Mouse (Mus musculus) cerebellum, adult 8-10 months (tissue): Measurements from ENCODE around the gene Jakmip3.

Experiments
- DNase-seq: peaks from one replicate; pipeline ENCODE4 v3.0.0; 2022

Gene Jakmip3

DNA sequence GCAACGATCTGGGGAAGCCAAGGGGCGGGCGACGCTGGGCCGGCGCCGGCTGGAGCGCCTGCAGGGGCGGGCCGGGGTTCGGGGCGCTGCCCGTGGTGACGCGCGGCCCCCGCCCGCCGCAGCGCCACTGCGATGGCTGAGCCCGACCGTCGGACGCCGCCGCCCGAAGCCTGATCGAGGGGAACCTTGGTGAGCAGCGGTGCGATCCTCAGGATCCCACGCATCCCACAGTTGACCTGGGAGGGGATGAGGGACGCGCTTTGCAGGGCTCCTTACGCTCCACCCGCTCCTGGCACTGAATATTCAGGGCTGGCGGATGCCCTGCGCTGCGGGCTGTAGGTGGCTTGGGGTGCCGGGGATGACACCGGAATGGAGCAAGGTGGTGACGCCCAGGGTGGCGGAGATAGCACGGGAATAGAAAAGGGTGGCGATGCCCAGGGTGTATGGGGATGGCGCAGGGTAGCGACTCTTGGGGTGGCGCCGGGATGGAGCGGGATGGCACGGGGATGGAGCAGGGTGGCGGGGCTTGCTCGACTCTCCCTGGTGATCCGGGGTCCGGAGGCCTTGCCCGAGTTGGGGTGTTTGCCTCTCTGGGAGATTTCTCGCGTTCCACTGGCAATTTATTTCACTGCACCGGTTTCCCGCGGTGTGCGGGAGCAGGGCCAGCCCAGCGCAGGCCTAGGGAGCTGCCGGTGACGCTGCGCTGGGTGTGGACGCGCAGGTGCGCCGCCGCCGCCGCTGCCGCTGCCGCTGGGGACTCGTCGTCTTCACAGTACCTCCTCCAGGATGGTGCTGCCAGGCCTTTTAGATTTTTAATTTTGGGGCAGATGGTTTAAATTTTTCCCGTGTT is at the start of gene Jakmip3:
TSS of gene Jakmip3 (plus strand) at position 119 of the 850 bp plus-strand sequence.
- DNase-seq: peak; percentile 70

DNA sequence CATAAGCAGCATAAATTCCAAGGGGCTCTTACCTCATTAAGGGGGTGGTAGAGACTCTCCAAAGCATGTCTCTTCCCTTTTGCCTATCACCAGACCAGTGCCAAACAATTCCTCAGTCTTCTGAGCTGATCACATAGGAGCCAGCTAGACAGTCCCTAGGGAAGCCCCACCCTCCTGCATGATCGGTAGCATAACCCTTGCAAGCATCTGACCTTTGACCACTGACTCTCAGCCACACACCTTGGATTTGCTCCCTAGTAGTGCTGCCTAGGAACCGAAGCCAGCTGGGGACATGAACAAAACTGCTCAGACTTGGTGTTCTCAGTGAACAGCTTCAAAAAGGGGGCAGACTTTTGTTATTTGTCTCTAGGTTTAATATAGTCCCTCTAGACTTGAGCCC is 42.4 kb upstream of the Jakmip3 start:
- no peak for DNase-seq

DNA sequence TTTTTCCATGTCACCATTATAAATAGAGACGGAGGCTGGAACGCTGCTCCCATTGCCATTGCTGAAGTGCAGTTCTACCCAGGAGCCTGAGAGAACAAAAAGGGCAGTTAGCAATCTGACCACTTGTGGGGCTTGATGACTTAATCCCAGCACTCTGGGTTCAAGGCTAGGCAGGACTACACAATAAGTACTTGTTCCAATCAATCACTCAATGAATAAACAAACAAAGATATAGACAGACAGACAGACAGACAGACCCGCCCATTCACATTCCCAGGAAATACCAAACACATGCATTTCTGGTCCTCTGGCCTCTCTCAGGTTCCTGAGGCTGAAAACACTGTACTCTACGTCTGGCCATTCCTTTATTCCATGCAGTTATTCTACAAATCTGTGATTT is 41.8 kb upstream of the Jakmip3 start:
- no peak for DNase-seq

DNA sequence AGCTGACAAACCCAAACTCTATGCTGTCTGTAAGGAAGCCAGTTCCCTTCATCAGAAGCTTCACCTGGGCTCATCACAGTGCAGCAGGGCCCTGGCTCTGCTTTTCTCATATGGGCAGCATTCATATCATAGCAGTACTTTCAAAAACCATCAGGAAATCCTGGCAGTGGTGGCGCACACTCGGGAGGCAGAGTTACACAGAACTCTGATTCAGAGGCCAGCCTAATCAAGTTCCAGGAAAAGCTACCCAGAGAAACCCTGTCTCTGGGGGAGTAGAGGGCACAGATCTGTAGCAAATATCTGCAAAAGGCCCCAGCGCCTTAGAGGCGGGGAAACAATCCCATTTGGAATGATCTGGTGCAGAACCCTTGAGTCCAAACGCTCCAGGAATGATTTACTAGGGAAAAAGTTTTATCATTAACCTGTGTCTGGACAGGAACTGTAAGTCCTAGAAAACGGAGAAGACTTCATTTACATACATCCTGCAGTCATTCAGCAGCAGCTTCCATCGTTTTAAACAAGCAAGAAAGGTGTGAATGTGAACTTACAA is 36.6 kb upstream of the Jakmip3 start:
- DNase-seq: no peak

DNA sequence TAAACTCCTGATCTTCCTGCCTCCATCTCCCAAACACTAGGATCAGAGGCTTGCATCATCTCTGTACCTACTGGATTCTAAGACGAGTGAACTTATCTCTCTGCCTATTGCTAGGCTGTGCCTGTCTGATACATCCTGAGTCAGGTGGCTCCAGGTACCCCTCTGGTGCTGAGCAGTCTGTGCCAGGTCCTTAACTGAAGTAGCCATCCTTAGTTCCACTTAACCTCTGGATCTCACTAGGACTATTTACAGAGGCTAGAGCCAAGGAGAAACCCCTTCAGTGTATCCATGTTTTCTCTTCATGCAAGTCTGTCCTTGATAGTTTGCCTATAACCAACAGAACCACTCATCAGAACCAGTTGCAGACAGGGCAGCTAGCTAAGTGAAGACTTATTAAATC is 34.1 kb upstream of the Jakmip3 start:
- no peak for DNase-seq

DNA sequence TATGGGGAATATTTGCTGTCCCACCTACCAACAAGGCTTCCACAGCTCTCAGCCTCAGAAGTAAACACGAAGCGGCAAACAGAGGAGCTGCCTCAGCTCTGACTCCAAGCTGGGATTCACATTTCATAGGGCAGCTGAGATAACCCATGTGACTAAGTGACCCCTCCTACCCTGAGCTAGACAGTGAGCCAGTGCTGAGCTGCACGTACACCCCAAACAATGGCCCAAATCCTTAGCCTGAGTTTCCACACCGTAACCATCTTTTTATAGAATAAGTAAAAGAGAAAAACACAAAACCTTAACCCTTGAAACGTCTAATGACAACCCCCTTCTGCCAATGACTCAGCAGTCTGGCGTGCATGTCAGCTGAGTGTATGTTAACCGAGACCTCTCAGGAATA is 33.5 kb upstream of the Jakmip3 start:
- peak; percentile 35 for DNase-seq

DNA sequence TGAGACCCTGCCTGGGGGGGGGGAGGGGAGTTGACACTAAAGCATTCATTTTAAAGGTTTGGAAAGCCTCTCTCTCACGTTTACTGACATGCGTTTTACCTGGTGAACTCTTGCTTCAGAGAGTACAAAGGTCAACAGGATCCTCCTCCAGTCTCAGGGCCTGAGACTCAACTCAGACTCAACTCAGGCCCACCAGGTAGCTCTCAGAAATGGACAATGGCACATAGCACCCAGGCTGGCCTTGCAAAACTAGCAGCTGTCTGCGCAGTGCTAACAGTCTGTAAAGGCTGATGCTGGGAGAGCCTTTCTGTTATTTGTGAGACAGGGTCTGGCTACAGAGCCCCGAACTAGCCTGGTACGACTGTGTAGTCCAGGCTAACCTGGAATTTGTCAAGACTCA is 32.6 kb upstream of the Jakmip3 start:
- no peak for DNase-seq

DNA sequence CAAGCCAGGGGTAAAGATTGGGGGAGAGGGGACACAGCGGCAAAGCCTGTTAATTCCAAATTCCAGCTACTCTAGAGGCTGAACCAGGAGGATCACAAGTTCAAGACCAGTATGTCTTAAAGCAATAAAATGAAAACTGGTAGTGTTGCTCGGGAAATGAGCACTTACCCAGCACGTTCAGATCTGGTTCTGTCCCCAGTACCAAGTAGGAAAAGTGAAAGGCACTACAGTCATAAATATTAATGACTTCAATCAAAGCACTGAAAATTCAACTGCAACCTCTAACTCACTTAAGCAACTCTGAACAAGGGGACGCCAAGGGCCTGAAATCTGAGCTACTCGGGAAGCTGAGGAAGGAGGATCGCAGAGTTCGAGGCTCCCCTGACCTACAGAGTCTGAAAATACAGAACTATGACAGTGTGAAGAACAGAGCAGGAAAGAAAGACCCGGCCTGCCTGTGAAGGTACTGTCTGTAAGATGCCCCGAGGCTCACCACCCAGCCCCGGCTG is 31.7 kb upstream of the Jakmip3 start:
- no peak for DNase-seq

DNA sequence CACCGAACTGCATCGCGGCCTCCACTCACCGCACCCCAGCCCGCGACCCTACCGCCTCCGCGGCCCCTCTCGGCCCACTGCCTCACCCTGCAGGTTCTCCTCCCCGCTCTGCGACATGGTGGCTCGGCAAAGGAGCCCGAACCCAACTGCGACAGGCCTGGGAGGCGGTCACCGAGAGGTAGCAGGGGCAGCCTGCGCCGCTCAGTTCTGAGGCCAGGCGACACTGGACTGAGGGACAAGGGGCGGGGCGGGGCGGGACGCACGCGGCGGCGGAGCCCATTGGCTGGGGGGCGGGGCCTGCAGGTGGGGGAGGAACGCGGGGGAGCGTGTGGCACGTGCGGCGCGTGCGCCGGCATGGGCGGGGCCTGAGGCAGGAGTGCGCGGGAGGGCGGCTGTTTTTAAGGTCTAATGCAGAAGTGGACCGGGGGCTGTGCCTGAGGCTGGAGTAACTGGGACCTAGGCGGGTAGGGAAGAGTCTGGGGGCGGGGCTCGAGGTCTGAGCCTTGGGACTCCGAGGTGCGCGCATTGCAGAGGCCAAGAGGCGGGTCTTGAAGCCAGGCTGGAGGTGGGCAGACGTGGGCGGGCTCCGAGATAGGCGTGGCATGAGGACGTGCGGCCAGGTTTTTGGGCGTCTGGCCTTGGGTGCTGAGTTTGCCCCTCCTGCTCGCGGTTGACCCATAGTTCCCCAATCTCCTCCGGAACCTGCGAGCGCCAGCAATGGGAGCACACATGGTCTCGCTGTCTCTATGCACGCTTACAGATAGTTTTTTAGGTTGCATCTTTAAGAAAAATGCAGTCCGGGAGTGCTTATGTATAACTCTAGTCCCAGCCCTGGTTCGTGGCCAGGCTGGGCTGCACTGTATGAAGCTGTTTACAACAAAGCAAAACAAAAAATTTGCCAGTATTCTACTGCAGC is 31.0 kb upstream of the Jakmip3 start, which contains the start of gene Bnip3:
TSS of gene Bnip3 (minus strand) at position 243 of the 916 bp plus-strand sequence.
- peak; percentile 85 for DNase-seq

DNA sequence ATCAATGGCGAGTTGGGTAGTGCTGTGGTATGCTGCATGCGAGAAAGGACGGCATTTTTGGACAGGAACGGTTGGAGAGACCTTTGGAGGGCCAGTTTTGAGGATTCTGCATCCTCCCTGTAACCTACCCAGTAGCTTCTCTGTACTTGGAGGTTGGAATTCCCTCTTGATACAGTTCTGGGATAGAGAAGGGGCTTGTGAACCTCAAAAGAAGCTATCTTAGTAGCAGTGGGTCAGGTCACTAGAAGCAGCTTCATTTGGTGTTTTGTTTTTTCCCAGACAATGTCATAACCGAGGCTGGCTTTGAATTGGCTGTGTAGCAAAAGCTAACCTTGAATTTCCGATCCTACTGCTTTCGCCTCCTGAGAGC is 30.4 kb upstream of the Jakmip3 start:
- no peak for DNase-seq

DNA sequence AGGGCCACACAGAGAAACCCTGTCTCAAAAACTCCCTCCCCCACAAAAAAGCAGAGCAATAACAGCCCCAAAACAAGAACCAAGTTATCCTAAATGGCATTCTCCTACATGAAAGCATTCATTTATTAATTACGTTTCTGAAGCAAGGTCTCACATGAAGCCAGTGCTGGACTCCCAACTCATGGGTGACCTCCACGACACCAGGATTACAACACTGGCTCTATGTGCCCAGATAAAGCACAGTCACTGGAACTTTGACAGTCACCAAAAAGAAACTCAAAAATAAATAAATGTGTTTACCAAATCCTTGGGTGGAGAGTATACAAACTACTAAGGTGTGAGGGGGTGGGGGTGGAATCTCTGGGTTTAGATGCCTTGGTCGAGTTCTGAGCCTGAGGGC is 26.9 kb upstream of the Jakmip3 start:
- no peak for DNase-seq

DNA sequence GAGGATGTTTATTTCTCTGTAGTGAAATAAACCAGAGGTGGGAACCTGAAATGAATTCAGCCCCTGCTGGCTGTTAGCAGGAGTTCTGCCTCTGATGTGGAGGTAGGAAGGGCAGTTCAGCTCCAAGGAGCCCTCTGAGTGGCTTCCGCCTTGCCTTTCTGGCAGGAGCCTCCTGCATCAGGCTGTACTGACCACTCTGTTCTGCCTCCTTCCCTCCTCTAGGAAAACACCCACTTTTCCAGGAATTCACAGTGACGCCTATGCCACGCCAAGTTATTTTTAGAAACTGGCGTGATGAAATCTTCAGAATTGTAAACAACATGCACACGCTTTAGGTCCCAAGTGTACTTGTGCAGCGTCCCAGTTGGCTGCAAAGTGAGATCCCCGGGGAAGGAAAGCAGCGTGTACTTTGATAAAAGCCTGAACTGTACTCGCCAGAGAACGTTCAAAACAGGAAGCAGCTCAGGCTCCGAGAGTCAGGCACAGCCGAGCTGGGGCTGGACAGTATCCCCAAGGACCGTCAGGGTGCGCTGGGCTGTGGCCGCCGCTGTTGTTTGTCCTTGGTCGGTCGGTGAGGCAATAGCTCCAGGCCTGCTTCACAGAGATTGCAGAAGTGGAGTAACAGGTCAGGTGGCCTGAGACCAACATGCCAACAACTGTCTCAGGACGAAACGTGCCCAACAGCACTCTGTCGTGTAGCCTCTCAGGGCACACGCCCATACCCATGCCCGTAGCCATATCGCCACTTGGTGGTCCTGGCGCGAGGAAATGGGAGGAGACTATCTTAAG is 21.2 kb upstream of the Jakmip3 start:
- no peak for DNase-seq

DNA sequence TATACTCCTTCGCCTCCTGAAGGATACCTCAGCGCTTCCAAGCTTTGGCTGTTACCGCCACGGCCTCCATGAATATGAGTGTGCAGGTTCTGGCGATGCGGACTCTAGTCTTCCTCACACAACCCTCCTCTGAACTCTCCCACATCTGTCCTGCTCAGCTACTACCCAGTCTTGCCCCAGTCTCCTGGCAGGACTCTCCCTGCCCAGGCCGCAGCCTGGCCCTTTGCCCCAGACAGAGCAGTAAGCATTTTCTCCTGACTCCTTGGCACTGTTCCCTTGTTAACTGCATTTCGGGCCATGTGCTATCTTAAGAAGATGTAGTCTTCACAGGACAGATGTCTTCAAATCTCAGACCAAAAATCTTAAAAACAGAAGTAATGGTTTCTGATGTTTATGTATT is 18.9 kb upstream of the Jakmip3 start:
- no peak for DNase-seq

DNA sequence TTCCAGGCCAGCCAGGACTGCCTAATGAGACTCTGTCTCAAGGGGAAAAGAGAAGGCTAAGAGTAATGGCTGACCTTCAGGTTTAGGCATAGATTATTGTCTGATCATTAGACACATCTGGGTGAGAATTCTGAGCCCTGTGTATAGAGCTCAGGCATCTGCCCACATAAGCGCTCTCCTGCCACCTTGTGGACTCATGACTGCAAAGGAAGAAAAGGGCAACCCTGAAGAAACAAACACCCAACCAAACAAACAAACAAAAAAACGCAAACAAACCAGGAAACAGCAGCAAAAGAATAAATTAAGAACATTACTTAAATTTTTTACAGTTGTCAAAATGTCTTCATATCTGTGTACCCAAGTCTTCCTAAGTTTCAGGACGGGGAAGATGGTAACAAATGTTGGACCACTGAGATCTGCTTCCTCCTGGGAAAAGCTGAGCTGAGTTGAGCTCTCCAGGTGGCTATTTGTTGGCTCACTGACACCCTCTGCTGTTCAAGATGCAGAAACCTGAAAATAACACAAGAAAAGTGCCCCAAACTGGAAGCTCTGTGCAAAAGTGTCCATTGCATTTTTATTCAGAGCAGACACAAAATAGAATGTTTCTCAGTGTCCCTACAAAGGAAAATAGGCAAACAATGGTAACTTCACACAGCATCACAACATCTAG is 16.6 kb upstream of the Jakmip3 start:
- no peak for DNase-seq

DNA sequence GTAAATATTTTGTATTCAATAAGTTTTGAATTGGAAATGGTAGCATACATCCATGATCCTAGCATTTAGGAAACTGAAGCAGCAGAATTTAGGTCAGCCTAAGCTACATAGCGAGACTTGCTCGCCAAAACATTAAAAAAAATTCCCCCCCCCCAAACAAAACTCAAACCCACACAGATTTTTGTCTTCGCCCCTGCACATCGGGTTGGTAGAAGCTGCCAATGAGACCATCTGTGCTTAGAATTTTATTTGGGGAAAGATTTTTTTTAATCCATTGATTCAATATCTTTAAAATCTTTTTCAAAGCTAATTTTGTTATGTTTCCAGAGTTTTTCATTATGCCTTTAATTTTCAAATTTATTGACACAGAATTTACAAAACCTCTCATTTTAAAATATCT is 12.1 kb upstream of the Jakmip3 start:
- no peak for DNase-seq

DNA sequence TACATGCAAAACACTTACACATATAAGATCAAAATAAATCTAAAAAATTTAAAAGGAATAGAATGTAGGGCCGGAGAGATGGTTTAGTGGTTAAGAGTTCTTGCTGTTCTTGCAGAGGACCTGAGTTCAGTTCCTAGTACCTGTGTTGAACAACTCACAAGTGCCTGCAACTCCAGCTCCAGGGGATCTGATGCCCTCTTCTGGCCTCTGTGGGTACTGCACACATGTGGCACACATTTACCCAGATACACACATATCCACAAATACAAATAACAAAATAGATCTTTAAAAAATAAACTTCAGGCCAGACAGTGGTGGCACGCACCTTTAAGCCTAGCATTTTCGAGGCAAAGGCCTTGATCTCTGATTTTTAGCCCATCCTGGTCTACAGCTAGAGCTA is 6.0 kb upstream of the Jakmip3 start:
- DNase-seq: no peak

DNA sequence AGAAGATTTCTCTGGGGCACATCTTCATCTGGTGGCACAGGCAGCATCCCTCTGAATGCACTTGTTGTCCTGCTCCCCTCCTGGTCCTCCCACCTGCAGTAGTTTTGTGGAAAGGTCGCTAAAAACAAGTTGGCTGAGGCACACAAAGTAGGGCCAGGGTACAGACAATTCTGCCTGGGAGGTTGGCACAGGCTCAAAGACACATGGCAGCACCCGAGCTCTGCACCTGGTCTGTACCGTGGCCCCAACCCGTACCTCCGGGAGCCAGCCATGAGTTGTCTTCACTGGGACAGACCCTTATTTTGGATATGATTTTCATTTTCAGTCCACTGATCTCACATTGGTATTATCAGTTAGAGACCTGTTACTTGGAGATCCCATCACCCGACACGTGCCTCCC is 1.5 kb upstream of the Jakmip3 start:
- no peak for DNase-seq

DNA sequence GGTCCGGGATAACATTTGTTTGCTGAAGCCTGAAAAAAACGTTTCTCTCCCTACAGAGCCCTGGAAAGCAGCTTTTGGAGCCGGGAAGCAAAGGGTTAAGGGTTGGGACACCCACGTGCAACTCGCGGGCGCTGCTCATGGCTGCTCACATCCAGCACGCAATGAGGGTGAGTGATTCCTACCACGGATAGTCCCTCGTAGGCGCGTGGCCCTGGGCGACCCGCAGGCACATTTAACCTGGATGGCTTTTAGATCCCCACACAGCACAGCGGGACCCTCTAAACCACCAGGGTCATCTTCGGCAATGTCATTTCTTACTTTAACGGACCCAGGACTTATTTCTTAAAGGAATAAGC is 296 bp upstream of the Jakmip3 start:
- peak; percentile 68 for DNase-seq

DNA sequence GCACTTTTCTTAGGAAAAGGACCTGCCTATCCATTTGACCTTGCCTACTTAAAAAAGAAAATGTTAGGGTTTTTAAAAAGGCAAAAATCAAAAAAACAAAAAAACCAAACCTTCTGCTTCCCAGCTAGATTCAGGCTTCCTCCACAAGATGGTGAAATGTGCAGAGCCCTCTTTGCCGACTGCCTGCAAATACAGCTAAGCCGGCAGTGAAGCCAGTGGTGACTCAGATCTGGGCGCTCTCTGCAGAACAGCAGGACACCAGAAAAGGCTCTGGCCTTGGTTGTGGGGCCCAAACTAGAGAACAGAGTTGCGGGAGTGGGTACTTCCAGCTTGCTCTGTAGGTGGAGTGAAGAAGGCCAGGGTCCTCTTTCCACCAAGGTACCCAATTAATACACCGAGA is 1.0 kb downstream of the Jakmip3 start:
- peak; percentile 30 for DNase-seq

DNA sequence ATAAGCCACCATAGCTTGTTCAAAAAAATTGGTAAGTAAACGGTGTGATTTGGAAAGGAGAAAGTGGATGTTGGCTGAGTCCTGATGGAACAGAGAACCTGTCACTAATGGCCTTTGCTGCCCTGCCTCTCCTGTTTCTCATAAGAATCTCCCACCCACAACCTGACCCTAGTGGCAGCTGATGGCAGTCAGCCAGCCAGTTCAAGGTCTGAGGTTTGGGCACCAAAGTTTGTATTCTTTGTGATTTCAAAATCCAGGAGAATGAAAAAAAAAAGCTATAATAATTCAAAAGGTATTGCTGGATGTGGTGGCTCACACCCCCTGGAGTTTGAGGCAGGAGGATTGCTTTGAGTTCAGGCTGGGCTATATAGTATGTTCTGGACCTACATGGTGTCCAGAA is 1.8 kb downstream of the Jakmip3 start:
- no peak for DNase-seq

DNA sequence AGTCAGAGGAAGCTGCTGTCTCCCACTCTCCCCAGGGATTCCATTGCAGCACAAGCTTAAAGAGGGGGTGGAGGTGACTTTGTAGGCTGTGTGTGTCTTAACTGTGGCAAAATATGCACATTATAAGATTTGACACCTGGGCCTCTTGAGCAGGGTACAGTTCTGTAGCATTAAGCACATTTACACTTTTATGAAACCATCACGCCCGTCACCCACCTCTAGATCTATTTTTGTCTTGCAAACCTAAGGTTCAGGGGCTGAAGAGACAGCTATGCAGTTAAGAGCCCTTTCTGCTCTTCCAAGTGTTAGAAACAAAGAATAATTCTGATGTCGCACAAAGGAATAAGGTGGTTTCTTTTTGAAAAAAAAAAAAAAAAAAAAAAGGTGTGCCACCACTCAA is 5.1 kb downstream of the Jakmip3 start:
- no peak for DNase-seq

DNA sequence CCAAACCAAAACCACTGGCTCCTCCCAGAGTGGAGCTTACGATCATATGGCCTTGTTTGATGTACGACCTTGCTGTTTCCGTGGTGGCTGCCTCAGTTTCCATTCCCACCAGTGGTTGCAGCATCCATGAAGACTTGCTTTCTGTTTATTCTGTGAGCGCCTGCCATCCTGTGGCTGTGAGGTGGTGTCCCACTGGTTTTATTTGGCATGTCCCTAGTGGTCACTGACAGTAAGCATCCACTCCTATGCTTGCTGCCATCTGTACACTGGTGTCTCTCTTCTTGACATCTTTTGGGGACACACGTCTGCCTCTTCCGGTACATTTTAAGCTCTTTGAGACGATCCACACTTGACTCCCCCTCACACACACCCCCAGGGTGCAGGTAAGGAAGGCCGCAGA is 7.2 kb downstream of the Jakmip3 start:
- no peak for DNase-seq
